ENCODE assay signal across 25 mouse cellular contexts in genomic region chr2:38468845-38469244, GRCm38 (mm10). TPM values are rescaled to one million over a fixed set of nuclear protein-coding genes. Genes with fewer than 3 reads are reported as not detected.
DNase-seq lines count a peak whose midpoint lies in the region; ATAC-seq and TF ChIP-seq lines count a peak whose summit lies in the region.
"Had no signal": no experiment of that assay in that cellular context is flagged by ENCODE, and none has a peak within 500 bp of the region (broad histone marks: within the 10 kb centered on the region; RNA-seq: fewer than 3 reads in every experiment).

No protein-coding gene starts in this region.

- DNase-seq in ES-E14 (ENCODE audit: low read depth, low spot score): no peak
- peak; percentile 64 for DNase-seq in large intestine, adult 2 months (ENCODE audit: low read depth, low spot score)
- no peak for DNase-seq in liver, postnatal 0 days
- DNase-seq in T-cell, adult 2 months (ENCODE audit: low spot score): no peak
- DNase-seq in frontal cortex, adult 2 months (ENCODE audit: extremely low spot score in 1 of 2, low spot score in 1 of 2): no peak
- DNase-seq: adrenal gland, postnatal 10 days; adrenal gland, postnatal 36 days; cerebellum, adult 18-20 months; cerebellum, adult 9-11 months; cerebellum, postnatal 36 days; gastrocnemius, adult 2 months; gastrocnemius, postnatal 25 days; heart, adult 18-20 months; heart, postnatal 10 days; heart, postnatal 36 days; kidney, adult 18-20 months had no signal

- H3K9ac ChIP-seq in ES-E14 (ENCODE audit: insufficient read depth, low read depth, low read length, poor library complexity, severe bottlenecking): no peak overlapping the region
- H3K9ac ChIP-seq in intestine, embryonic 15.5 days: no peak overlapping the region
- no peak overlapping the region for H3K9ac ChIP-seq in liver, postnatal 0 days (replicated peaks)
- H3K9ac ChIP-seq: forebrain, embryonic 13.5 days; heart, embryonic 12.5 days; heart, embryonic 15.5 days; hindbrain, embryonic 13.5 days had no signal

- no peak overlapping the region for H3K4me3 ChIP-seq in ES-E14 (ENCODE audit: insufficient read depth in 1 of 2, low read depth in 1 of 2, low read length in 2 of 2, poor library complexity in 1 of 2, severe bottlenecking in 1 of 2)
- no peak overlapping the region for H3K4me3 ChIP-seq in intestine, embryonic 15.5 days (replicated peaks)
- H3K4me3 ChIP-seq in liver, postnatal 0 days (ENCODE audit: low read depth, low read length): no peak overlapping the region
- H3K4me3 ChIP-seq: forebrain, embryonic 10.5 days; forebrain, embryonic 13.5 days; gastrocnemius, adult 2 months; heart, embryonic 12.5 days; heart, embryonic 15.5 days; hindbrain, embryonic 10.5 days; hindbrain, embryonic 13.5 days had no signal

- H3K4me2 ChIP-seq in intestine, embryonic 15.5 days (replicated peaks): no peak overlapping the region
- no peak overlapping the region for H3K4me2 ChIP-seq in liver, postnatal 0 days (ENCODE audit: low read depth, low read length)
- H3K4me2 ChIP-seq: forebrain, embryonic 13.5 days; heart, embryonic 12.5 days; heart, embryonic 15.5 days; hindbrain, embryonic 13.5 days had no signal

- no peak overlapping the region for H3K27ac ChIP-seq in ES-E14 (ENCODE audit: insufficient read depth, low read depth, low read length, poor library complexity, severe bottlenecking)
- H3K27ac ChIP-seq in intestine, embryonic 15.5 days: no peak overlapping the region
- H3K27ac ChIP-seq in liver, postnatal 0 days (ENCODE audit: low read depth): no peak overlapping the region
- H3K27ac ChIP-seq: forebrain, embryonic 10.5 days; forebrain, embryonic 13.5 days; gastrocnemius, adult 2 months; heart, embryonic 15.5 days; hindbrain, embryonic 10.5 days; hindbrain, embryonic 13.5 days had no signal

- no peaks in the 10 kb centered on the region for H3K4me1 ChIP-seq in ES-E14 (ENCODE audit: control insufficient read depth in 2 of 2, insufficient read depth in 2 of 2, low read length in 2 of 2, poor library complexity in 1 of 2)
- H3K4me1 ChIP-seq in intestine, embryonic 15.5 days (replicated peaks): no peaks in the 10 kb centered on the region; the same call in 1 of the 2 replicates
- H3K4me1 ChIP-seq in liver, postnatal 0 days (ENCODE audit: insufficient read depth): peaks cover 22% of the 10 kb centered on the region
- H3K4me1 ChIP-seq: forebrain, embryonic 10.5 days; forebrain, embryonic 13.5 days; heart, embryonic 15.5 days; hindbrain, embryonic 10.5 days; hindbrain, embryonic 13.5 days had no signal

- no peak for TF ChIP-seq CTCF in liver, postnatal 0 days (IDR thresholded peaks at IDR 0.05; ENCODE audit: low read depth)

- 57% methylated on average over 4 of the region's 4 CpGs for WGBS in intestine, embryonic 15.5 days
- 24% methylated on average over 4 of the region's 4 CpGs for WGBS in large intestine, adult 2 months
- WGBS in liver, postnatal 0 days (ENCODE audit: insufficient replicate concordance): 77% methylated on average over 4 of the region's 4 CpGs

- peak; percentile 57 for ATAC-seq in intestine, embryonic 15.5 days
- no peak for ATAC-seq in liver, postnatal 0 days
- ATAC-seq: forebrain, embryonic 13.5 days; forebrain, embryonic 16.5 days; hindbrain, embryonic 16.5 days had no signal

- in situ Hi-C loops in ES-E14 (cut with MboI; ENCODE audit: low sequenced_read_pairs in 2 of 2, unreplicated experiment in 2 of 2): no loop called here

- no peak for TF ChIP-seq EP300 in liver, postnatal 0 days (IDR thresholded peaks at IDR 0.05; ENCODE audit: low read depth)

- no peaks in the 10 kb centered on the region for H3K36me3 ChIP-seq in ES-E14 (ENCODE audit: control insufficient read depth, insufficient read depth, low read length, poor library complexity, severe bottlenecking)
- H3K36me3 ChIP-seq in intestine, embryonic 15.5 days: no peaks in the 10 kb centered on the region
- H3K36me3 ChIP-seq in liver, postnatal 0 days (replicated peaks; ENCODE audit: insufficient read depth, low read length): no peaks in the 10 kb centered on the region
- H3K36me3 ChIP-seq: forebrain, embryonic 10.5 days; heart, embryonic 12.5 days; heart, embryonic 15.5 days; hindbrain, embryonic 10.5 days; hindbrain, embryonic 13.5 days had no signal

- H3K27me3 ChIP-seq in intestine, embryonic 15.5 days (replicated peaks): no peaks in the 10 kb centered on the region
- no peaks in the 10 kb centered on the region for H3K27me3 ChIP-seq in liver, postnatal 0 days (ENCODE audit: insufficient read depth, low read length)
- H3K27me3 ChIP-seq: forebrain, embryonic 13.5 days; heart, embryonic 15.5 days had no signal

- no peaks in the 10 kb centered on the region for H3K9me3 ChIP-seq in ES-E14 (ENCODE audit: control insufficient read depth, insufficient read depth, low read depth, low read length)
- H3K9me3 ChIP-seq in intestine, embryonic 15.5 days: no peaks in the 10 kb centered on the region
- H3K9me3 ChIP-seq in liver, postnatal 0 days (ENCODE audit: low read length): no peaks in the 10 kb centered on the region
- H3K9me3 ChIP-seq: forebrain, embryonic 10.5 days; forebrain, embryonic 13.5 days; heart, embryonic 12.5 days; heart, embryonic 15.5 days; hindbrain, embryonic 10.5 days; hindbrain, embryonic 13.5 days had no signal

TF ChIP-seq in ES-E14, 5 proteins besides CTCF, POLR2A, EP300 and RAD21:
- 0 out of 2 replicates have a peak, but pooled peaks have one; percentile 43 for TF ChIP-seq MAFK (IDR thresholded peaks at IDR 0.05; ENCODE audit: insufficient read depth, low read depth, low read length)
- no peak for TF ChIP-seq ZNF384 (IDR thresholded peaks at IDR 0.05; ENCODE audit: low read depth, low read length)

RNA-seq across cellular contexts. Expression of gene Nek6, which starts 42.6 kb away (rescaled TPM):
- total RNA-seq in ES-E14 (2012; rRNA removed): 13.4 and 16.9 TPM in 2 replicates
- 102 and 104 TPM in 2 replicates for polyA plus RNA-seq in intestine, embryonic 15.5 days (2015; fragmentation: Nextera tagmentation; extraction: Ambion mirVana)
- polyA plus RNA-seq in large intestine, adult 2 months (2012; rRNA removed): 48.7 and 113 TPM in 2 replicates
- polyA plus RNA-seq in liver, postnatal 0 days (2015; fragmentation: Nextera tagmentation; extraction: Ambion mirVana): 30.6 and 39.7 TPM in 2 replicates
- 25.8 and 25.9 TPM in 2 replicates for polyA plus RNA-seq in frontal cortex, adult 2 months (2012; rRNA removed)
